ENCODE assay signal across 28 mouse cellular contexts in the genomic region with DNA sequence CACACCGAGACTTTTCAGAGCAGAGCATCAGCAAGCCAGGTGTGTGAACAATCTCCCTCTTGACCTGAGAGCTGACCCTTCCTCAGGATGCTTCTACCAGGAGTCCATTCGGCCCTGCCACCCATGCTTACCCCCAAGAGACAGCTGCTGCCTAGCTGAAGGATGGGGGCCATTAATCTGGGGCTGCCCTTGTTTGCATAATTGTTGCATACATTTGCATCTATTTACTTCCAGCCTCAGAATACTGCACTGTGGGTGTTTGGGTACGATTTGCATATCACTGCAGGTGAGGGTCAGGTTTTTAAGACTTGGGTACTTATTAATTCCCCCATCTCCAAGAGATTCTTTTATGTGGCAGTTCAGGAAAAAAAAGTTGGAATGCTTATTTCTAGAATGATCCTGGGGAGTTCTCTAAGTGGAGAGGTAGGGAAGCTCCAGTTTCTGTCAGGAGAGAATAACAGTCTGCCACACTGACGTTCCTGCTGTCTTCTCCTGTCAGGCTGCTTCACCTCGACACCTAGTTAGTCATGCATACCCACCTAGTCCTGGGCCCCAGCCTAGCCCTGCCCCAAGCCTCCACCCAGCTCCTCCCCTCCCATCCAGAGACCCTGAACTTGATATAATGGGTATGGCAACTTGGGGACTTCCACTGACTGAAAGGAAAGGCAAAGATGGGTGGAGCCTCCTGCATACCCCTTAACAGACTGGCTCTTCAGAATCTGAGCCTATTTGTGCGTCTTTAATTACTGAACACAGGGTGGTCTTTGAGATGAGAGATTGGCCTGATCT. TPM values are rescaled to one million over a fixed set of nuclear protein-coding genes. Genes with fewer than 3 reads are reported as not detected.
A peak's percentile ranks its signal among the peaks of the same experiment; 100 is the strongest.
DNase-seq lines count a peak whose midpoint lies in the region; ATAC-seq lines count a peak whose summit lies in the region.
"Had no signal": no experiment of that assay in that cellular context is flagged by ENCODE, and none has a peak within 500 bp of the region (broad histone marks: within the 10 kb centered on the region; RNA-seq: fewer than 3 reads in every experiment).

No protein-coding gene starts in this region.

- H3K27me3 ChIP-seq in hindbrain, embryonic 11.5 days (ENCODE audit: control insufficient read depth, insufficient read depth, low read length): no peaks in the 10 kb centered on the region
- H3K27me3 ChIP-seq in hindbrain, embryonic 16.5 days (replicated peaks; ENCODE audit: control insufficient read depth, insufficient read depth, low read length): no peaks in the 10 kb centered on the region
- H3K27me3 ChIP-seq in hindbrain, embryonic 15.5 days: no peaks in the 10 kb centered on the region
- H3K27me3 ChIP-seq: heart, embryonic 13.5 days; intestine, embryonic 15.5 days; limb, embryonic 12.5 days; liver, embryonic 12.5 days had no signal

- H3K4me1 ChIP-seq in hindbrain, embryonic 11.5 days (replicated peaks; ENCODE audit: control insufficient read depth, insufficient read depth, low read length): no peaks in the 10 kb centered on the region; the same call in 1 of the 2 replicates
- peaks cover 6% of the 10 kb centered on the region for H3K4me1 ChIP-seq in hindbrain, embryonic 16.5 days (ENCODE audit: control insufficient read depth, insufficient read depth, low read depth, low read length)
- no peaks in the 10 kb centered on the region; the same call in 1 of the 2 replicates for H3K4me1 ChIP-seq in hindbrain, embryonic 15.5 days (replicated peaks)
- H3K4me1 ChIP-seq: heart, embryonic 13.5 days; intestine, embryonic 15.5 days; limb, embryonic 12.5 days; liver, embryonic 12.5 days; megakaryocyte, embryonic 14.5 days had no signal

- DNase-seq in hindbrain, embryonic 11.5 days (ENCODE audit: low spot score): peak; percentile 19
- peak; percentile 44 for DNase-seq in retina, postnatal 1 day
- no peak for DNase-seq in retina, embryonic 14.5 days (ENCODE audit: low spot score)
- no peak for DNase-seq in left cerebral cortex, postnatal 25 days (ENCODE audit: low spot score in 2 of 2)
- DNase-seq in kidney, adult 18-20 months: no peak
- no peak for DNase-seq in cerebellum, postnatal 10 days
- DNase-seq: adrenal gland, postnatal 36 days; cerebellum, adult 2 months; heart, adult 11 months; kidney, postnatal 4 days; layer of hippocampus, adult 9-11 months; lung, adult 2 months; right cerebral cortex, postnatal 14 days; thymus, adult 2 months had no signal

- H3K4me2 ChIP-seq in hindbrain, embryonic 11.5 days (replicated peaks; ENCODE audit: low read depth, low read length): no peak overlapping the region
- no peak overlapping the region for H3K4me2 ChIP-seq in hindbrain, embryonic 16.5 days (ENCODE audit: low read length)
- H3K4me2 ChIP-seq in hindbrain, embryonic 15.5 days: no peak overlapping the region
- H3K4me2 ChIP-seq: heart, embryonic 13.5 days; intestine, embryonic 15.5 days; limb, embryonic 12.5 days; liver, embryonic 12.5 days had no signal

- ATAC-seq in hindbrain, embryonic 11.5 days (ENCODE audit: low FRiP score): no peak
- ATAC-seq in hindbrain, embryonic 16.5 days: no peak
- ATAC-seq in hindbrain, embryonic 15.5 days (ENCODE audit: low FRiP score, low read depth): 0 out of 2 replicates have a peak, but pooled peaks have one; percentile 38
- ATAC-seq: intestine, embryonic 15.5 days; liver, embryonic 12.5 days had no signal

- no peaks in the 10 kb centered on the region for H3K9me3 ChIP-seq in hindbrain, embryonic 11.5 days (ENCODE audit: control insufficient read depth, low read length)
- H3K9me3 ChIP-seq in hindbrain, embryonic 16.5 days (ENCODE audit: control insufficient read depth, low read length): no peaks in the 10 kb centered on the region; the same call in 1 of the 2 replicates
- no peaks in the 10 kb centered on the region for H3K9me3 ChIP-seq in hindbrain, embryonic 15.5 days
- H3K9me3 ChIP-seq: heart, embryonic 13.5 days; intestine, embryonic 15.5 days; limb, embryonic 12.5 days; liver, embryonic 12.5 days; megakaryocyte, embryonic 14.5 days had no signal

- 27% methylated on average over 6 of the region's 6 CpGs for WGBS in hindbrain, embryonic 11.5 days
- 12% methylated on average over 6 of the region's 6 CpGs for whole genome bisulfite sequencing in hindbrain, embryonic 16.5 days
- 13% methylated on average over 6 of the region's 6 CpGs for WGBS in hindbrain, embryonic 15.5 days

- intact Hi-C loops in left cerebral cortex, postnatal 25 days (cut with DNase I): no loop called here

- no peak overlapping the region for H3K27ac ChIP-seq in hindbrain, embryonic 11.5 days (ENCODE audit: low read depth, low read length)
- no peak overlapping the region for H3K27ac ChIP-seq in hindbrain, embryonic 16.5 days (ENCODE audit: low read depth, low read length)
- no peak overlapping the region for H3K27ac ChIP-seq in hindbrain, embryonic 15.5 days (replicated peaks)
- H3K27ac ChIP-seq: heart, embryonic 13.5 days; intestine, embryonic 15.5 days; limb, embryonic 12.5 days; liver, embryonic 12.5 days had no signal

- H3K9ac ChIP-seq in hindbrain, embryonic 11.5 days (ENCODE audit: low read depth, low read length): no peak overlapping the region
- no peak overlapping the region for H3K9ac ChIP-seq in hindbrain, embryonic 16.5 days (ENCODE audit: low read depth, low read length)
- no peak overlapping the region for H3K9ac ChIP-seq in hindbrain, embryonic 15.5 days
- H3K9ac ChIP-seq: heart, embryonic 13.5 days; intestine, embryonic 15.5 days; limb, embryonic 12.5 days; liver, embryonic 12.5 days had no signal

- H3K36me3 ChIP-seq in hindbrain, embryonic 11.5 days (ENCODE audit: control insufficient read depth, insufficient read depth, low read length): no peaks in the 10 kb centered on the region
- no peaks in the 10 kb centered on the region for H3K36me3 ChIP-seq in hindbrain, embryonic 16.5 days (ENCODE audit: control insufficient read depth, insufficient read depth, low read length)
- no peaks in the 10 kb centered on the region for H3K36me3 ChIP-seq in hindbrain, embryonic 15.5 days
- H3K36me3 ChIP-seq: heart, embryonic 13.5 days; intestine, embryonic 15.5 days; limb, embryonic 12.5 days; liver, embryonic 12.5 days had no signal

- no peak overlapping the region for H3K4me3 ChIP-seq in hindbrain, embryonic 11.5 days (ENCODE audit: low read depth, low read length)
- no peak overlapping the region for H3K4me3 ChIP-seq in hindbrain, embryonic 16.5 days (ENCODE audit: low read length)
- H3K4me3 ChIP-seq in hindbrain, embryonic 15.5 days: no peak overlapping the region
- H3K4me3 ChIP-seq: heart, embryonic 13.5 days; intestine, embryonic 15.5 days; limb, embryonic 12.5 days; liver, embryonic 12.5 days; megakaryocyte, embryonic 14.5 days; myocyte had no signal

RNA-seq across cellular contexts. Expression of a gene that starts 14.8 kb away (rescaled TPM):
- polyA plus RNA-seq in hindbrain, embryonic 11.5 days (2014; fragmentation: Nextera tagmentation; extraction: Ambion mirVana): not detected in 2 replicates
- polyA plus RNA-seq in hindbrain, embryonic 16.5 days (2015; fragmentation: Nextera tagmentation; extraction: Ambion mirVana): not detected in 2 replicates
- not detected in 2 replicates for polyA plus RNA-seq in hindbrain, embryonic 15.5 days (2015; fragmentation: Nextera tagmentation; extraction: Ambion mirVana)
- not detected for total RNA-seq in left cerebral cortex, postnatal 25 days (2021)
- total RNA-seq: adrenal gland, postnatal 36 days; gastrocnemius, adult 8-10 months; heart, postnatal 25 days had no signal
- polyA plus RNA-seq: cerebellum, adult 2 months; frontal cortex, adult 2 months; heart, embryonic 13.5 days; intestine, embryonic 15.5 days; kidney, embryonic 14.5 days; limb, embryonic 12.5 days; liver, embryonic 12.5 days; lung, adult 2 months; spleen, adult 2 months; thymus, adult 2 months; urinary bladder, adult 2 months had no signal

RNA-seq across cellular contexts. Expression of a gene that starts 42.5 kb away (rescaled TPM):
- polyA plus RNA-seq in hindbrain, embryonic 11.5 days (2014; fragmentation: Nextera tagmentation; extraction: Ambion mirVana): 11.0 and 11.9 TPM in 2 replicates
- 7.4 and 10.2 TPM in 2 replicates for polyA plus RNA-seq in hindbrain, embryonic 16.5 days (2015; fragmentation: Nextera tagmentation; extraction: Ambion mirVana)
- 10.3 and 10.7 TPM in 2 replicates for polyA plus RNA-seq in hindbrain, embryonic 15.5 days (2015; fragmentation: Nextera tagmentation; extraction: Ambion mirVana)
- 1 to 10 TPM; 2.0 to 2.6 TPM for total RNA-seq in left cerebral cortex, postnatal 25 days (2021)

Comparison
In these comparisons a context has a peak if more than half of its experiments do, and no peak if none do; other contexts are left out.
1. DNase-seq: peak in hindbrain, embryonic 11.5 days (single experiment) and retina, postnatal 1 day (single experiment); none in retina, embryonic 14.5 days (single experiment), left cerebral cortex, postnatal 25 days (0 of 2), kidney, adult 18-20 months (single experiment) and cerebellum, postnatal 10 days (0 of 2).